Mouse (Mus musculus) cerebellum, adult 9-10 months (tissue): ENCODE results near the gene Ppm1a.

Experiments
- DNase-seq: peaks from one replicate; pipeline ENCODE4 v3.0.0; 2022

The Ppm1a gene

DNA sequence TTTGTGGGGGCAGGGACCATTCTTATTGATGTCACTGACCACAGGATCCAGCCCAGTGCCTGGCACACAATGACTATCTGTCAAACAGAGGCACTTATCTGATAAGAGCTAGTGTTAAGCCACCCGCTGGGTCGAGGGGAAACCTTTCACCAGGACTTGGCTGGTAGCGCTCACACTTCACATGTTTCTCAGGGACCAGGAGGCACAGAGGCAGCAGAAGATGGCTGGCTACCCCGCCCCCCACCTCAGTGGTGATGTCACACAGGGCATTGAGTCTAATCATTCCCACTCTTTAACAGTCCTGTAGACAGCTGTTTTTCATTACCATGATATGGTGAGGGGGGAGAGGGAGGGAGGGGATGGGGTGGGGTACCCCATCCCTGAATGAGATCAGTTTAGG, at the start of gene Ppm1a:
Ppm1a (plus strand) TSS at position 370 of the 400 bp plus-strand sequence.
- DNase-seq, result no peak

DNA sequence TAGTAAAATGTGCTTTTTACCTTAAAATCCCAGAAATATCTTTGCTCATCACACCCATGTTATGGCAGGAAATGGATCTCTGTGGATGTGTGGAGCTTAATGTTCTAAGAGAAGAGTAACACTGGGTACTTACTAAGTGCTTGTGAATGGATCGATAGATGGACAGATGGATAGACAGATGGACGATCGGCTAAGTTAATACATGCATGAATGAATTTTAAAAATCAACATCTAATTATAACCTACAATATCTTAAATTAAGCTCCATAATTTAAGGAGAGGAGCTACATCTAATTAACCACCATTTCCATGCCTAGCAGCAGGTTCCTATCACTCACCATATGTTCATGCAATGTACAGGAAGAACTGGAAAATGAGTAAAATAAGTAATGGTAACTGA, 47.3 kb upstream of the Ppm1a start:
- DNase-seq, result no peak

GRCm38 (mm10) chr12:72714896-72715295, 42.4 kb upstream of the Ppm1a start:
- DNase-seq, result no peak

- no peak for DNase-seq
These were observed 41.4 kb upstream of the Ppm1a start for GRCm38 (mm10) chr12:72715846-72716245.

DNA sequence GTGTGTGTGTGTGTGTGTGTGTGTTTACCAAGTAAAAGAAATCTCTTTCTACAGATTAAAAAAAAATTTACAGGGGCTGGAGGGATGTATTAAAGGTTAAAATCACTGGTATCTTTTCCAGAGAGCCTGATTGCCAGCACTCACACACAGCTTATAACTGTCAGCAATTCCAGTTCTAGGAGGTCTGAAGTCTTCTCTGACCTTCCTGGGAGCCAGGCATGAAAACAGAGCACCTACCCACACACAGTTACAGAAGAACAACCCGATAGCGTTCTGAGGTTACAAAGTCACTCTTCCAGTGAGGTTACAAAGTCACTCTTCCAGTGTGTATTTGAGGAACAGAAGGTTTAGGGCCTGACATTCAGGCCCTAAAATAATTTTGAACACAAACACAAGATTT, 38.2 kb upstream of the Ppm1a start:
- DNase-seq, result no peak

DNA sequence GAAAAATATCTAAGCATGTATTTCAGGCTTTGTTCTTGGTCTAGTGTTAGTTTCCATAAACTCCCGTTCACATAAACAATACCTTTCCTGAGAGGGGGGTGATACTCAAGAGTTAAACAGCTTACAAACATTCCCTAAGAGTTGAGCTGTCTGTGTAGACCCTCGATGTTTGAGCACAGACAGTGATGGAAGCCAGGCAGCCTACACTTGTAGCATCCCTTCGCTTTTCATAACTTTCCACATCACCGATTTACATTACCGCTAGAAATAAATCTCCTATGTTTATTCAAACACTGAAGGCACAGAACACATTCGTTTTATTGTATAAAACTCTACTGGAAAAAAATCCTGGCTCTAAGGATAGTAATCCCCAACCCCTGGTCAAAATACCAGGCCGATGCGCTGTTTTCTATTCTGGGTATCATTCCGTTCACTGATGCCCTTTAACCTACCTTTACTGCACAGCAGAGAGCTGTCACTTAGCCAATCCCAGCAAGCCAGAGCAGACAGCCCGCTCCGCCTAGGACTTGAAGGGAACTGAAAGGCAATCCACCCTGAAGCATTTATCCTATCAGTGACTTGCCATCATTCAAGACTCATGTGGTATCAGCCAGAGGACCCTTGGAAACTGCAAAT, 37.7 kb upstream of the Ppm1a start:
- no peak for DNase-seq

DNA sequence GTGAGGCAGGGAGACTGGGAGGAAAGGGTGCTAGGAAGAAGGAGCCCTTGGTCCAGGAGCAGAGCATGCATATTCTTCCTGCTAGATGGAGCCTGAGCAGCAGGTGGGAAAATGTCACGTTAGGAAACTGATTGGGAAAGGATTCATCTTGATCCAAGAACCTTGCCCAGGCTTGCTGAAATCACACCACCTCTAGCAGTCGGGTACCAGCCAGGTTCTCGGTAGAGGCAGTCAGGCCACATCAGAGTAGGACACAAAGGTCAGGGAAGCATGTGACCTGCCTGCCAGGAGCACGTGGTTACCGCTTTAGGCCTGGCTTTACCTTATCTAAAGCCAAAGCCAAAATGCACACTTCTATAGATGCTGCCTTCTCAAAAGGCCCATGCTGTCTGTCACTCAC, 35.5 kb upstream of the Ppm1a start:
- DNase-seq, result no peak

GRCm38 (mm10) chr12:72723965-72724364, 33.3 kb upstream of the Ppm1a start:
- no peak for DNase-seq

DNA sequence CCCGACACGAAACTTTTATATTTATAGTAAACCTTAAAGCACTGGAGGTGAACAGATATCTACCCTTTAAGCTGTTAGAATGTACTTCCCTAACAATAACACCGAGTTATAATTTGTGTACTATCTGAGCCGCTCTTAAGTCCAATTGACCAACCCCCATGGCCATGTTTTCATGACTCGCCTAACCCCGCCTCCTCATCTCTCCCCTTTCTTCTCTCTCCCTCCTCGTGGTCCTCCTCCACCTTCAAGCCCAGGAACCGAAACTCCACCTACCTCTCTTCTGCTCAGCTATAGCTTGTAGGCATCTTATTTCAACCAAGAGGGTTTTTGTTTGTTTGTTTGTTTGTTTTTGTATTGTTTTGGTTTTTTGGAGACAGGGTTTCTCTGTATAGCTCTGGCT, 30.2 kb upstream of the Ppm1a start:
- DNase-seq, result no peak

- DNase-seq, result no peak
These were observed 29.6 kb upstream of the Ppm1a start for GRCm38 (mm10) chr12:72727611-72728010.

GRCm38 (mm10) chr12:72734112-72734511, 23.1 kb upstream of the Ppm1a start:
- DNase-seq, result no peak

- DNase-seq, result no peak
These were observed 16.1 kb upstream of the Ppm1a start for GRCm38 (mm10) chr12:72741176-72741575.

- no peak for DNase-seq
These were observed 12.4 kb upstream of the Ppm1a start for GRCm38 (mm10) chr12:72744803-72745360.

- DNase-seq, result no peak
These were observed 11.8 kb upstream of the Ppm1a start for GRCm38 (mm10) chr12:72745486-72745885.

DNA sequence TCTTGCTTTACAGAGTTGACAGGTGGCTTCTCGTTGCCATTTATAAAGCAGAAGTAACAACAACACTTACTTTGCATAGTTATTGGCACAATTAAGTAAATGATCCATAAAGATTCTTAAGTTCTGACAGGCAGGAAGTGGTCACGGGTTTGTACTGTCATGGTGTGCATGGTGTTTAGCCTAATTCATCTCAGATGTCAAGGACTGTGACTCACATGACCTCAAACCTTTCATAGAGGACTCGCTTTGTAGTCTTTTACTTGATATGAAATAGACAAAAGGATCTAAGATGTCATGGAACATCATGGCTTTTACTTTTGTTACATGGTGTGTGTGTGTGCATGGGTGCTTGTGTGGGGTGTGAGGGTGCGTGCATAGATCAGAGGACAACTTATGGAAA, 8.9 kb upstream of the Ppm1a start:
- DNase-seq, result no peak

DNA sequence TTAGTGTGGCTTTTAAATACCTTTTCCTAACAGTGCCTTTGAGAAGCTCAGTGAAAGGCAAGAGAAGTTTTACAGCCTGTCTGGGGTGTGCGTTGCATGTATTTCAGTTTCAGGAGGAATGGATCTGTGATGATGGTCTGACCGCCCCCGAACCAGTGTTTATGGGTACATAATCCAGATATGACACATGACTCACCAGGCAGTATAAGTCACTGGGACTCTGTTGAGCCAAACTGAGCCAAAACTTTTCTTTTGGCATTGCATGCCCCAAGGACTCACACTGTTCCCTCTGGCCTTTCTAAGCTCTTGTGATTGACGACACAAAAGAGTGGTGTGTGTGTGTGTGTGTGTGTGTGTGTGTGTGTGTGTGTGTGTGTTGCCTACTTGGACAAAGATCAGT, 8.4 kb upstream of the Ppm1a start:
- no peak for DNase-seq

- DNase-seq, result no peak
These were observed 7.8 kb upstream of the Ppm1a start for GRCm38 (mm10) chr12:72749500-72749899.

DNA sequence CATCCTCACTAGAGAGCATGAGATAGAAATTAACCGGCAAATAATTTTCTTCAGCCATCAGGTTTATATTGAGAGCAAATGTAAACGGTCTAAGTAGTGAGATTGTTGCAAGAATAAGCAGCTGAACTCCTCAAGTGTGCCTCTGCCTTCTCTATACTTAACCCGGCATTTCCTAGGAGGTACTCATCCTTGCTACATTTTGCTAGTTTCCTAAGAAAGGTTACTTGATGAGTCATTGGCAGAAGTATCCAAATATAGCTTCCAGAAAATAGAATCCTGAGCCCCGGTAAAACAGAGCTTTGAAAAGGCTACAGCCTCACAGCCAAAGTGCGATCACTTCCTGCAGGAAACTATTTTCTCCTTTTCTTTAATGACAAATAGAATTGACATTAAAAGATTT, 7.2 kb upstream of the Ppm1a start:
- no peak for DNase-seq

GRCm38 (mm10) chr12:72750606-72751005, 6.6 kb upstream of the Ppm1a start:
- DNase-seq, result no peak

- DNase-seq, result no peak
These were observed 341 bp downstream of the Ppm1a start for GRCm38 (mm10) chr12:72757596-72757995.

DNA sequence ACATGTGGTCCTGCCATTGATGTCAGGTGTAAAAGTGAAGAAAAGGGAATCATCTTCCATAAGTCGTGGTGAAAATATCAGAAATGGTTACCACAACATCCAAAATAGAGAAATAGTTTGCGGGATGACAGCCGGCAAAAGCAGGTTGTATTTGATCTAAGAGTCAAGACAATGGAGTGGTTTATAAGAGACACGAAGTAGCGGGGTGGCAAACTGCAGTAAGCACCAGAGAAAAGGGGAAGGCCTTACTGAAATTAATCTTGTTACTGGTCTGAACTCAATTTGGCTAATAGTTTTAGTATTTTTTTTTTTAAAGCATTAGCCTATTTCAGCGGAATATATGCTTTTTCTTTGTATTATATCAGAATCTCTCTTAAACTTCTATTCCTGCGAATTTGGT, 2.7 kb downstream of the Ppm1a start:
- no peak for DNase-seq

GRCm38 (mm10) chr12:72760376-72761229, 3.3 kb downstream of the Ppm1a start:
- DNase-seq, result peak; percentile 93

DNA sequence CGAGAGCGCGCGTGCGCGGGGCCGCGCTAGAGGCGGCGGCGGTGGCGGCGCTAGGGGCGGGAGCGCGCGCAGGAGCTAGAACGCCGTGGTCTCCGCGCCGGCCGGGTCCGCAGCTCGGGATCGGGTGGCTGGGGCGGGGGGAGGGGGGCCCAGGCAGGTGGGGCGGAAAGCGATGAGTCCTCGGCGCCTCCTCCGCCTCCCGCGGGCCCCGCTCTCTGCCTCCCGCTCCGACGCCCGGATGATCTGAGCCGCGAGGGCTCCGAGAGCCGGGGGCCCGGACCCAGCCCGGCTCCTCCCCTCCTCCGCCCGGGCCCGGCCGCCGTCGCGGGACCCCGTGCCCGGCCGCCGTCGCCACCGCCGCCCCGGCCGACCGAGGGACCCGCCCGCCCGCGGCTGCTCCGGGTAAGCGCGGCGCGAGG, 4.0 kb downstream of the Ppm1a start:
- no peak for DNase-seq

DNA sequence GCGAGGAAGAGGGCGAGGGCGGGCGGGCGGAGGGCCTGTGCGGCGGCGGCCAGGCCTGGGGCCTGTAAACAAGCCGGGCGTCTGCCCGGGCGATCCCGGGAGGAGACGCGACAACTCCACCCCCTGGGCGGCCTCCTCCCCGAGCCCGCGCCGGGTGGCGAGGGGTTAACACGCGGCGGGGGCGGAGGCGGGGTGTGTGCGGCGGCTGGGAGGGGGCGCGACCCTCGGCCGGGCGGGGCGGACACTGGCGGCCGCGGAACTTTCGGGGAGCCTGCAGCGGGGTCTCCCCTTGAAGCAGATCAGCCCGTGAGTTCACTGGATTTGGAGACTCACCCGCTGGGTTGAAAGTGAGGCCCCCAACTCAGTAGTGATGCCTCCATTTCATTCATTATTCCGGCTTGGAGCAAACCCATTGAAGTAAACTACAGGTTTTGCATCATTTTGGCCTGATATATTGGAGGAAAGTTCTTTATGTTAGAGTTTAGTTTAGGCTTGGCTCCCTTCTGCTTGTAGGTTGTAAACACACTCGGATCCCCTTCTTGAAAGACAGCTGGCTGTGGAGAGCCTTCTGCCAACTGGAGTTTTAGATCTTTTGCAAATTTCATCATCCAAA, 4.5 kb downstream of the Ppm1a start:
- DNase-seq, result peak; percentile 58
